Mouse (Mus musculus): ENCODE measurements around the gene Il2ra. TPM values are rescaled to one million over a fixed set of nuclear protein-coding genes. Genes with fewer than 3 reads are reported as not detected.

Gene Il2ra
- total RNA-seq, 2 experiments from 2014 or later: 0.69 to 1.3 TPM

DNA sequence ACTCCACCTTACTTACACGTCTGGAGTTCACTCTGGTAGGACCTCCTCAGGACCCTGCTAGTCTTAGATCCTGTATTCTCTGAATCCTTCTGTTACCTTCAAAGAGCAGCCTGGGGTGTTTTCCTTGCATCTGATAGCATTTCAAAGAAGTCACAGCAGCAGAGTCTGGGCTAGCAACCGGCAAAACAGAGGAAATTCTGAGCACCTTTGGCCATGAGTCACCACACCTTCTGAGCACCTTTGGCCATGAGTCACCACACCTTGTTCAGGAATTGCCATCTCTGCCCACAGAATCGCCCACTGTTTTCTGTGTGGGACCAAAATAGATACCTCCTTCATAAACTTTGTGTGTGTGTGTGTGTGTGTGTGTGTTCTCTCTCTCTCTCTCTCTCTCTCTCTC lies 8.9 kb downstream of the Il2ra start:
- DNase-seq: no peak
- intact Hi-C loops (cut with DNase I): no loop called here

DNA sequence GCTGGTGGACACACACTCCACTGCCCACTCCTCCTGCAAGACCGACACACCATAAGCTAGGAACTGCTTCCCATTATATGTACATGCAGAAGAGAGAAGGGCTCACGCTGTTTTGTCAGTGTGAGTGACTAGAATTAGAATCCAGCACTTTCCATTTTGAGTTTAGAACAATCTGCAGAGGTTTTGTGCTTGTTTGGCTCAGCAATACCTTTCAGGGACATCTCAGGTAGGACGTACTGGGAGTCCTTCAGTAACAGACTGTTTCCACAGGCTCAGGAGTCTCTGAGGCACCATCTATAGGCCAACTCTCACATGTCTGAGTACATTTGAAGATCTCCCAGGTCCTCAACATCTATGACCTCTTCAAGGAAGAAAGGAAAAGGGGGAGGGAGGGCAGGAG lies 9.6 kb downstream of the Il2ra start:
- no peak for DNase-seq
- intact Hi-C loops (cut with DNase I): no loop called here

- no peak for DNase-seq
- intact Hi-C loops (cut with DNase I): no loop called here
Observed at GRCm38 (mm10) chr2:11652780-11653179, 10.2 kb downstream of the Il2ra start.

GRCm38 (mm10) chr2:11653330-11653729 lies 10.7 kb downstream of the Il2ra start:
- DNase-seq: no peak
- intact Hi-C loops (cut with DNase I): no loop called here

- DNase-seq: no peak
- intact Hi-C loops (cut with DNase I): no loop called here
Observed at GRCm38 (mm10) chr2:11653780-11654179, 11.2 kb downstream of the Il2ra start.

- DNase-seq: peak in 1 of 2 experiments; percentile 16
- intact Hi-C loops (cut with DNase I): no loop called here
Observed at GRCm38 (mm10) chr2:11654990-11655931, 12.7 kb downstream of the Il2ra start.

- DNase-seq: no peak
- intact Hi-C loops (cut with DNase I): no loop called here
Observed at GRCm38 (mm10) chr2:11657581-11657980, 15.0 kb downstream of the Il2ra start.

GRCm38 (mm10) chr2:11659263-11659662 lies 16.7 kb downstream of the Il2ra start:
- intact Hi-C loops (cut with DNase I): no loop called here
- no peak for DNase-seq

- DNase-seq: no peak
- intact Hi-C loops (cut with DNase I): loop anchor here (5.0 kb wide), 1 partner anchor 210 kb away; no protein-coding TSS in a partner anchor
Observed at GRCm38 (mm10) chr2:11662143-11662906, 19.7 kb downstream of the Il2ra start.

DNA sequence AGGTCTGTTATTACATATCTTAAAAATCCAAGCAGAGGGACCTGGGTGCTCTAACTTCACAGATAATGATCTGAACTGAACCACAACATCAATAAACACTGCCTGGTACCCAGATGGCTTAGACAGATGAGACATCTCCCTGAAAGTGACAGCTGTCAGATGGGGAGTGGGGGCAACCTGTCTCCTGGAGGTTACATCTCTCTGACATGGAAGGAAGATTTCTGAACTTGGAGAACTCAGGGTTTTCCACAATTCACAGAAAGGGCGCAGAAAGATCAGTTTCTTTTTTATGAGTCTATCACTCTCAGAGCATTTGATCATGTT lies 20.3 kb downstream of the Il2ra start:
- intact Hi-C loops (cut with DNase I): loop anchor here (5.0 kb wide), 1 partner anchor 209 kb away; no protein-coding TSS in a partner anchor
- no peak for DNase-seq

DNA sequence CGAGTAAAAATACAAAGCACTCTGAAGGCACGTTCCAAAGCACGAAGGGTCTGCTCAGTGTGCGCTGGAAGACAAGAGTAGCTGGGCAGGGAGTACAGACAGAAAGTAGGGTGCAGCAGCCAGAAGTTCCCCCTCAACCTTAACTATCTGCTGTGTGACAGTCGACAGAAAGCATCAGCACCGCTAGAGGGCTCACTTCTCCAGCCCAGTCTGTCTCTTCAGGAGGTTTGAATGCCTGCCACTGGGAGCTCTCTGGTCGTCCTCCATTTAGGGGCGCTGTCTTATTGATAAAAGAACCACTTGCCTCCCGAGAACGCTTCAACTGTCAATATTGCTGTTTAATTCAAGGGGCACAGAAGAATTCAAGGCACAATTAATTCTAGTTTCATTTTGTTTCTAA lies 21.4 kb downstream of the Il2ra start:
- DNase-seq: peak; percentile 80 to 86
- intact Hi-C loops (cut with DNase I): loop anchor here (5.0 kb wide), 1 partner anchor 208 kb away; no protein-coding TSS in a partner anchor

GRCm38 (mm10) chr2:11664367-11664766 lies 21.8 kb downstream of the Il2ra start:
- peak; percentile 35 to 46 for DNase-seq
- intact Hi-C loops (cut with DNase I): loop anchor here (5.0 kb wide), 1 partner anchor 208 kb away; no protein-coding TSS in a partner anchor

DNA sequence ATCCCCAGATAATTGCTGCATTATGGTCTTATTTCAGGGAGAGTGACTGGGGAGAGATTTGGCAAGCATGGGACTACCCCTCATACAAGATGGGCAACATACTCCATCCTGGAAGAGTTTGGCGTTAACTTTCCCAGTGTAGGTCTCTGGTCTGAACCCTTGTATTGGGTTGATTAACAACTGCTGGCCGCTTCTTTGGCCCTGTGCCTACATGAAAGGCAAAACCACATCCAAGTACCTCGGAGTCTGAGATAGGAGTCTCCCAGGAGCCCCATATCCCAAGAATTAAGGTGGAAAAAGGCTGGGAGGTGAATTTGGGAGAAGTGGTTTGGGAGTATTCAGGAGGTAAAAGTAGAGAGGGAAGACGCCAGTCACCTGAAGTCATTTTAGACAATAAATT lies 22.2 kb downstream of the Il2ra start:
- intact Hi-C loops (cut with DNase I): loop anchor here (5.0 kb wide), 1 partner anchor 207 kb away; no protein-coding TSS in a partner anchor

GRCm38 (mm10) chr2:11665326-11665725 lies 22.7 kb downstream of the Il2ra start:
- intact Hi-C loops (cut with DNase I): no loop called here

More for the DNA sequence above, 22.2 kb downstream of the Il2ra start:
- no peak for DNase-seq

DNA sequence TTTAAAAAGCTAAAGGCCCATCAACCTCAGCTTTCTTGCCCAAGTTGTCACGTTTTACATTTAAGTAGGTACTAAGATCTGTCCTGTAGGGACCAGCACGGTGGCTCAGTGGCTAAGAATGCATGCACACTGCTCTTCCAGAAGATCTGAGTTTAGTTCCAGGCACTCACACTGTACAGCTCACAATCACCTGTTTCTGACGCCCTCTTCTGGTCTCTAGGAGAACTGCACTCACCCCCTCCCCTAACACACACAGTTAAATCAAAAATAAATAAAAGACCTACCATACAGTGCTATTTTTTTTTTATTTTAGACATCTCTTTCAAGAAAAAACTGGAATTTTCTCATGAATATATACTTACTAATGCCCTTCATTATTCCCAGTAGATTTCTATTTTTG lies 29.5 kb downstream of the Il2ra start:
- no peak for DNase-seq
- intact Hi-C loops (cut with DNase I): no loop called here

More at GRCm38 (mm10) chr2:11665326-11665725, 22.7 kb downstream of the Il2ra start:
- DNase-seq: peak in 1 of 2 experiments; percentile 8

GRCm38 (mm10) chr2:11679626-11680025 lies 37.0 kb downstream of the Il2ra start:
- intact Hi-C loops (cut with DNase I): no loop called here
- DNase-seq: peak in 1 of 2 experiments; percentile 9

GRCm38 (mm10) chr2:11682712-11683111 lies 40.1 kb downstream of the Il2ra start:
- intact Hi-C loops (cut with DNase I): no loop called here
- DNase-seq: no peak

GRCm38 (mm10) chr2:11686512-11686911 lies 43.9 kb downstream of the Il2ra start:
- intact Hi-C loops (cut with DNase I): loop anchor here (2.0 to 5.0 kb wide), 2 partner anchors 84 to 354 kb away; no protein-coding TSS in a partner anchor
- DNase-seq: no peak

DNA sequence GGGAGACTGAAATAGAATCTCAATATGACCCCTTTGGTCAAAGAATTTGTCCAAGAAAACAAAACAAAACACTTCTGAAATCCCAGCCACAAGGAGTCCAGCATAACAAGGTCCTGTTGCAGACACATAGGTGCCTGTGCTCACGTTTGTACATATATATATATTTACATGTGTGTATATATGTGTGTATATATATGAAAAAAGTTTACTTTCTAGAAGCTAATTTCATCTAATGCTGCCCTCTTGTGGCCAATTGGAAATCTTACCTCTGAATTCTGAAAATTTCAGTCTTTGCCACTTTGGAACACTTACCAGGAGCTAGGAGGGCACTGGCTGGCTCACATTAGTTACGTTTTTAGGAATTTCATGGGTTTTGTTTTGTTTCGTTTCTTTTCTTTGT lies 44.8 kb downstream of the Il2ra start:
- DNase-seq: peak in 1 of 2 experiments; percentile 21
- intact Hi-C loops (cut with DNase I): loop anchor here (2.0 to 5.0 kb wide), 2 partner anchors 85 to 355 kb away; no protein-coding TSS in a partner anchor

GRCm38 (mm10) chr2:11690201-11690890 lies 47.7 kb downstream of the Il2ra start:
- intact Hi-C loops (cut with DNase I): no loop called here
- DNase-seq: no peak

All from heart, postnatal 14 days (tissue).